Mouse (Mus musculus) forebrain, embryonic 11.5 days (tissue): ENCODE results near the gene Pan3. TPM values are rescaled to one million over a fixed set of nuclear protein-coding genes. Genes with fewer than 3 reads are reported as not detected.
A peak's percentile ranks its signal among the peaks of the same experiment; 100 is the strongest.

Experiments used
- ATAC-seq: fragments of 200-750 bp; cut with Nextera tagmentation; replicated peaks from 2 replicates; pipeline ENCODE4 v1.8.0; 2017; ENCODE audit warnings: moderate TSS enrichment; ENCODE audit not compliant: low FRiP score
- DNase-seq: peaks from one replicate; pipeline ENCODE4 v3.0.0-alpha.2; 2017; ENCODE audit warnings: low spot score
- H3K27ac ChIP-seq: fragments of 300-500 bp; sonication (generic); 2 replicates; pipeline ENCODE4 v1.5.1; 2014; ENCODE audit warnings: low read depth, low read length
- H3K27me3 ChIP-seq: fragments of 300-500 bp; sonication (generic); 2 replicates; pipeline ENCODE4 v1.6.1; 2014; ENCODE audit warnings: mild to moderate bottlenecking, low read length, mixed read lengths; ENCODE audit not compliant: control insufficient read depth, insufficient read depth
- H3K36me3 ChIP-seq: fragments of 300-500 bp; sonication (generic); 2 replicates; pipeline ENCODE4 v1.6.1; 2014; ENCODE audit warnings: mild to moderate bottlenecking, low read length, moderate library complexity, mixed read lengths; ENCODE audit not compliant: control insufficient read depth, insufficient read depth
- H3K4me1 ChIP-seq: fragments of 300-500 bp; sonication (generic); replicated peaks from 2 replicates; pipeline ENCODE4 v1.6.1; 2014; ENCODE audit warnings: low read length, mixed read lengths; ENCODE audit not compliant: control insufficient read depth, insufficient read depth
- H3K4me2 ChIP-seq: fragments of 300-500 bp; sonication (generic); 2 replicates; pipeline ENCODE4 v1.6.1; 2014; ENCODE audit warnings: low read depth, mild to moderate bottlenecking, low read length, moderate library complexity, mixed read lengths; ENCODE audit not compliant: severe bottlenecking
- H3K4me3 ChIP-seq: fragments of 300-500 bp; sonication (generic); 2 replicates; pipeline ENCODE4 v1.5.1; 2014; ENCODE audit warnings: low read depth, low read length
- H3K9ac ChIP-seq: fragments of 300-500 bp; sonication (generic); 2 replicates; pipeline ENCODE4 v1.6.1; 2014; ENCODE audit warnings: low read length
- H3K9me3 ChIP-seq: fragments of 300-500 bp; sonication (generic); 2 replicates; pipeline ENCODE4 v1.6.1; 2016; ENCODE audit warnings: low read length, mixed read lengths; ENCODE audit not compliant: control insufficient read depth
- WGBS: fragments of 180-500 bp; shearing (Covaris S2); extraction: QIAGEN DNeasy Blood & Tissue Kit; methylation state at CpG from one replicate; pipeline ENCODE4 v1.1.7; 2014; 5-methylcytosine and 5-hydroxymethylcytosine counted together
- polyA plus RNA-seq: library from polyadenylated mRNA; unstranded; fragments of >200 nt; fragmentation: Nextera tagmentation; extraction: Ambion mirVana; gene quantifications from 2 replicates; pipeline ENCODE4 v1.2.1, GENCODE M21; 2014

The Pan3 gene
- polyA plus RNA-seq, 1 experiment from 2014 or later = 59.3 TPM

DNA sequence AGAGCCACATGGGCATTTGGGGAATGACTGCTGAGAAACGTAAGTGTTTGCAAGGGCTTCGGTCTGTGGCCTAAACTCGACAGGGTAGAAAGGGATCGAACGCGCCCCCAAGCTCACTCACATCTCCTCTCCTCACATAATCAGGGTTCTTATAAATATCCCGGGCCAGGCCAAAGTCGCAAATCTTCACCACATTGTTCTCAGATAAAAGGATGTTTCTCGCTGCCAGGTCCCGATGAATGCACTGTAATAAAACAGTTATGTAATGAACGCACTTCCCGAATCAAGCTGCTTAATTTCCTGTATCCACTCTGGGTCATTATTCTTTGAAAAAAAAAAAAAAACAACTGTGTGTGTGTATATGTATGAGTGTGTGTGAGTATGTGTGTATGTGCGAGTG, 150.2 kb downstream of the Pan3 start:
- Histone ChIP-seq H3K9ac (no peak overlapping the region), H3K27ac (no peak overlapping the region), H3K4me1 (no peaks in the 10 kb centered on the region), H3K4me3 (no peak overlapping the region), H3K4me2 (no peak overlapping the region), H3K27me3 (no peaks in the 10 kb centered on the region), H3K36me3 (no peaks in the 10 kb centered on the region), H3K9me3 (no peaks in the 10 kb centered on the region)
- 92% methylated on average over 13 of the region's 13 CpGs for WGBS
- DNase-seq (no peak), ATAC-seq (no peak)

DNA sequence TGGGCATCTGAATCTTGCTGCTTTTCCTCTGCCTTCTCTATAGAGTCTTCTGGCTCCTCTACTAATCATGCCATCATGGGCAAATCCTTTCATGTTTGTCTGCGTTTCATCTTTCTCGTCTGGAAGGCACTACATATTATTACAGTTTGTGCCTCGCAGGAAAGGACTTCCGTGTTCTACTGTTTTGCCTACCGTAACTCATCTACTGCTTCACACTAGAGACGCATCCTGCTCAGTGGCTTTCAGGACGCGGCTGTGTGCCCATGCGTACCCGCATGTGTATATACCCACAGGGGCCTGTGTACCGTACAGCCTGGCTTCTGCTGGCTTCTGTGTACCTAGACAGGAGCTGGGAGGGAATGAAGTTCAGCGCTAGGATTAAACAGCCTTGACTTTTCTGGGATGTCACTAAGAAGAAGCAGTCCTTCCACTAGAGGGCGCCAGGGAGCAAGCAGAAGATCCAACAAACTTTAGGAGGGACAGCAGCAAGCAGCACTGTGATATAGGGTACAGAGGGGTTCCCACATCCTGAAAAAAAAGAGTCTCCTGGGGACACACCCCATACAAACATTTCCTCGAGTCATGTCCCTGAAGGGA, 153.8 kb downstream of the Pan3 start:
- WGBS = 49% methylated on average over 14 of the region's 14 CpGs
- ATAC-seq = 0 out of 2 replicates have a peak, but pooled peaks have one; percentile 27

DNA sequence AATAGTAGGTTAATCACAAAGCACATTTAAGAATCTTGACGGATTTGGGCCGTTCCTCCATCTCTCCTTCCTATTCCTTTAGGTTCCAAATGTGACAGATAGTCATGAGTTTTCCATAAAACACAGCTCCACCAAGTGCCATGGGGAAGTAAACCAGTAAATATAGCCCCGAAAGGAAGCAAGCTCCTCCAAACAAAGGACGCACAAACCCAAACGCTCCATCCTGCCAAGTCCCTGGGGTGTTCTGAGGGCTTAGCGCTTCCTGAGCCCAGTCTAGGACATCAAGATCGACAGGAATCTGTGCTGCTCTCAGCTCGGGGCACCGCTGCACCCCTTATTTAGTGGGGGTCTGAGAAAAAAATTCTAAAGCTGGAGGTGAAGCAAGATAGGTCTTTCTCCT, 154.7 kb downstream of the Pan3 start:
- ATAC-seq = no peak
- Histone ChIP-seq H3K4me2 (no peak overlapping the region), H3K4me1 (no peaks in the 10 kb centered on the region), H3K27ac (no peak overlapping the region), H3K36me3 (no peaks in the 10 kb centered on the region), H3K9me3 (no peaks in the 10 kb centered on the region), H3K27me3 (no peaks in the 10 kb centered on the region), H3K4me3 (no peak overlapping the region), H3K9ac (no peak overlapping the region)
- WGBS = 93% methylated on average over 9 of the region's 9 CpGs
- no peak for DNase-seq

More for the DNA sequence above, 153.8 kb downstream of the Pan3 start:
- no peak overlapping the region for H3K4me2 ChIP-seq
- no peaks in the 10 kb centered on the region for H3K36me3 ChIP-seq
- no peak overlapping the region for H3K4me3 ChIP-seq
- no peak overlapping the region for H3K27ac ChIP-seq
- no peak overlapping the region for H3K9ac ChIP-seq
- DNase-seq = peak; percentile 88
- no peaks in the 10 kb centered on the region for H3K27me3 ChIP-seq
- H3K9me3 ChIP-seq = no peaks in the 10 kb centered on the region
- H3K4me1 ChIP-seq = no peaks in the 10 kb centered on the region

DNA sequence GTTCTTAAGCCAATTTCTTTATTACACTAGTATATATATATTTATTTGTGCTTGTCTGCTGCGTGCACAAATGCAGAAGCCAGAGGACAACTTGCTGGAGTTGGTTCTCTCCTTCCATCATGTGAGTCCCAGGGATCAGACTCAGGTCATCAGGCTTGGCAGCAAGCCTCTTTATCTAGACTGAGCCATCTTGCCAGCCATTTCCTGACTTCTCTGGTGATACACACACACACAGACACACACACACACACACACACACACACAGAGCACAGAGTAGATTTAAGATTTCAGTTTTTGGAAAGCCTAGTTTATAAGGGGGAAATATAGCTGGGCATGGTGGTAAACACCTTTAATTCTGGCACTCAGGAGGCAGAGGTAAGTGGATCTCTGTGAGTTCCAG, 155.1 kb downstream of the Pan3 start:
- Histone ChIP-seq H3K27ac (no peak overlapping the region), H3K4me1 (no peaks in the 10 kb centered on the region), H3K4me3 (no peak overlapping the region), H3K4me2 (no peak overlapping the region), H3K36me3 (no peaks in the 10 kb centered on the region), H3K9ac (no peak overlapping the region), H3K9me3 (no peaks in the 10 kb centered on the region), H3K27me3 (no peaks in the 10 kb centered on the region)
- DNase-seq = no peak
- WGBS = 70% methylated on average over 1 of the region's 1 CpGs
- no peak for ATAC-seq

DNA sequence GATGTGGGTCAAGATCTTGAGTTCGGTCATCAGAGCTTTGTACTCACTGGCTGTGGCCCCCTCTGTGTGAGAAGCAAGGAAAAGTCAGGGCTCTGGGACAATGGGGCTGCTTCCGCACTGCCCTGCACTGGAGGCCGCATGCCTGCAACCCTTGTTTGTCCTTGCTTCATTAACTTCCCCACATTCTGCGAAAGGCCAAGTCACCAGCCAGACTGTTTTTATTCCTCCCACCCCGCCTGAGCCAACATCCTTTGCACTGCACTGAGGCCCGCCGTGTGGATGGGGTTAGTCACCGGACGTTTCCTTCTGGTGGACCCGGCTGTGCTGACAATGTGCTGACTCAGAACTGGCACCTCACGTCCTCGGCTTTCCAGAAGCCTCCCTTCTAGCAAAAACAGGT, 159.9 kb downstream of the Pan3 start:
- DNase-seq (no peak), ATAC-seq (no peak)
- Histone ChIP-seq H3K4me3 (no peak overlapping the region), H3K4me1 (no peaks in the 10 kb centered on the region), H3K4me2 (no peak overlapping the region), H3K9me3 (no peaks in the 10 kb centered on the region), H3K27ac (no peak overlapping the region), H3K9ac (no peak overlapping the region), H3K36me3 (no peaks in the 10 kb centered on the region), H3K27me3 (no peaks in the 10 kb centered on the region)
- WGBS = 67% methylated on average over 12 of the region's 12 CpGs

DNA sequence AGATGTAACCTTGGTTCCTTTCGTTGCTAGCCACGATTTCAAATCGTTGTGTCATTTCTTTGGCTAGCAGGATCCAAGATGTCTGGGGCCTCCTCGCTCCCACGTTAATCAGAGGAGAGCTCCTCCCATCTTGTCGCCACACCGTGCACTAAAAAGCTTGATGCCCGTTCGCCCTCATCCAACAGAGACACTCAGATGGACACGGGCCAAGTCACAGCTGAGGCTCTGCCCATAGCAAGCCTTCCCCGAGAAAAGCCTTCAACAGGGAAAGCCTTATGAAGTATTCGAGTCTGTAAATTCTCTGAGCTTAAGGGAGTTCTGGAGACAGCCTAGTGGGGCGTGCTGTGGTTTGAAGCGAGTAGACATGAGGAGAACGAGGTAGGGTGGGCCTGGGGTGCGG, 167.9 kb downstream of the Pan3 start:
- Histone ChIP-seq H3K4me1 (no peaks in the 10 kb centered on the region), H3K27me3 (no peaks in the 10 kb centered on the region), H3K4me3 (no peak overlapping the region), H3K4me2 (no peak overlapping the region), H3K9me3 (no peaks in the 10 kb centered on the region), H3K27ac (no peak overlapping the region), H3K36me3 (no peaks in the 10 kb centered on the region), H3K9ac (no peak overlapping the region)
- no peak for ATAC-seq
- 90% methylated on average over 16 of the region's 16 CpGs for WGBS
- DNase-seq = no peak

Other genes starting within 250 kb of the Pan3 start
- gene Gsx1, start 241.5 kb upstream of the Pan3 start, polyA plus RNA-seq = 8.9 and 10.6 TPM in 2 replicates
- not detected in 2 replicates for gene Pdx1, start 160.2 kb upstream of the Pan3 start, polyA plus RNA-seq
- gene Cdx2, start 122.9 kb upstream of the Pan3 start, polyA plus RNA-seq = not detected in 2 replicates
- not detected in 2 replicates for gene Urad, start 107.7 kb upstream of the Pan3 start, polyA plus RNA-seq
- gene Flt3, start 29.7 kb upstream of the Pan3 start, polyA plus RNA-seq = 0.08 TPM in 1 of 2 replicates, not detected in the other